Mouse (Mus musculus): Measurements from ENCODE around the gene Slc7a7. TPM values are rescaled to one million over a fixed set of nuclear protein-coding genes. Genes with fewer than 3 reads are reported as not detected.

Gene Slc7a7
- total and polyA plus RNA-seq, 3 experiments: 4.6 to 22.0 (median 5.1) TPM

- TF ChIP-seq EP300 (IDR thresholded peaks at IDR 0.05; ENCODE audit: insufficient read depth, low read depth, low read length): no peak
- TF ChIP-seq CTCF (IDR thresholded peaks at IDR 0.05): no peak
- TF ChIP-seq POLR2A (IDR thresholded peaks at IDR 0.05; ENCODE audit: insufficient read depth, low read depth, low read length): no peak
- Histone ChIP-seq H3K4me1 (ENCODE audit: control insufficient read depth, insufficient read depth, low read length) (no peaks in the 10 kb centered on the region), H3K4me3 (no peak overlapping the region), H3K27me3 (ENCODE audit: control insufficient read depth, insufficient read depth, low read length) (no peaks in the 10 kb centered on the region), H3K36me3 (ENCODE audit: control insufficient read depth, insufficient read depth, low read length) (no peaks in the 10 kb centered on the region), H3K27ac (no peak overlapping the region), H3K79me2 (replicated peaks; ENCODE audit: control insufficient read depth, insufficient read depth, low read length) (no peaks in the 10 kb centered on the region), H3K9ac (ENCODE audit: low read depth, low read length) (no peak overlapping the region)
- intact Hi-C loops (cut with DNase I): no loop called here
- WGBS: 72% methylated on average over 3 of the region's 3 CpGs
- DNase-seq: no peak
Measured at GRCm38 (mm10) chr14:54401723-54402122, 15.9 kb downstream of the Slc7a7 start.

- Histone ChIP-seq H3K9ac (ENCODE audit: low read depth, low read length) (no peak overlapping the region), H3K36me3 (ENCODE audit: control insufficient read depth, insufficient read depth, low read length) (no peaks in the 10 kb centered on the region), H3K27ac (no peak overlapping the region; the same call in 1 of the 2 replicates), H3K4me3 (no peak overlapping the region), H3K27me3 (ENCODE audit: control insufficient read depth, insufficient read depth, low read length) (no peaks in the 10 kb centered on the region), H3K4me1 (ENCODE audit: control insufficient read depth, insufficient read depth, low read length) (no peaks in the 10 kb centered on the region), H3K79me2 (replicated peaks; ENCODE audit: control insufficient read depth, insufficient read depth, low read length) (no peaks in the 10 kb centered on the region)
- WGBS: 57% methylated on average over 8 of the region's 8 CpGs
- no peak for DNase-seq
- intact Hi-C loops (cut with DNase I): no loop called here
- TF ChIP-seq CTCF (IDR thresholded peaks at IDR 0.05): no peak
- TF ChIP-seq EP300 (IDR thresholded peaks at IDR 0.05; ENCODE audit: insufficient read depth, low read depth, low read length): no peak
- TF ChIP-seq POLR2A (IDR thresholded peaks at IDR 0.05; ENCODE audit: insufficient read depth, low read depth, low read length): no peak
Measured at GRCm38 (mm10) chr14:54398921-54399382, 18.6 kb downstream of the Slc7a7 start.

GRCm38 (mm10) chr14:54398528-54398916 is 19.1 kb downstream of the Slc7a7 start:
- Histone ChIP-seq H3K27me3 (ENCODE audit: control insufficient read depth, insufficient read depth, low read length) (no peaks in the 10 kb centered on the region), H3K9ac (ENCODE audit: low read depth, low read length) (no peak overlapping the region), H3K36me3 (ENCODE audit: control insufficient read depth, insufficient read depth, low read length) (no peaks in the 10 kb centered on the region), H3K79me2 (replicated peaks; ENCODE audit: control insufficient read depth, insufficient read depth, low read length) (no peaks in the 10 kb centered on the region), H3K27ac (no peak overlapping the region; the same call in 1 of the 2 replicates), H3K4me1 (ENCODE audit: control insufficient read depth, insufficient read depth, low read length) (no peaks in the 10 kb centered on the region), H3K4me3 (no peak overlapping the region)
- DNase-seq: no peak
- no peak for TF ChIP-seq CTCF (IDR thresholded peaks at IDR 0.05)
- TF ChIP-seq POLR2A (IDR thresholded peaks at IDR 0.05; ENCODE audit: insufficient read depth, low read depth, low read length): no peak
- TF ChIP-seq EP300 (IDR thresholded peaks at IDR 0.05; ENCODE audit: insufficient read depth, low read depth, low read length): no peak
- intact Hi-C loops (cut with DNase I): no loop called here
- 61% methylated on average over 7 of the region's 7 CpGs for WGBS

- H3K27me3 ChIP-seq (ENCODE audit: control insufficient read depth, insufficient read depth, low read length): no peaks in the 10 kb centered on the region
- H3K36me3 ChIP-seq (ENCODE audit: control insufficient read depth, insufficient read depth, low read length): no peaks in the 10 kb centered on the region
- TF ChIP-seq CTCF (IDR thresholded peaks at IDR 0.05) (no peak), EP300 (IDR thresholded peaks at IDR 0.05; ENCODE audit: insufficient read depth, low read depth, low read length) (no peak), POLR2A (IDR thresholded peaks at IDR 0.05; ENCODE audit: insufficient read depth, low read depth, low read length) (no peak)
- H3K79me2 ChIP-seq (replicated peaks; ENCODE audit: control insufficient read depth, insufficient read depth, low read length): no peaks in the 10 kb centered on the region
- WGBS: 76% methylated on average over 7 of the region's 7 CpGs
- DNase-seq: peak in 1 of 2 experiments; percentile 21
- no peaks in the 10 kb centered on the region for H3K4me1 ChIP-seq (ENCODE audit: control insufficient read depth, insufficient read depth, low read length)
- no peak overlapping the region for H3K27ac ChIP-seq
- H3K9ac ChIP-seq (ENCODE audit: low read depth, low read length): no peak overlapping the region
- intact Hi-C loops (cut with DNase I): no loop called here
- no peak overlapping the region for H3K4me3 ChIP-seq
Measured at GRCm38 (mm10) chr14:54397872-54398527, 19.6 kb downstream of the Slc7a7 start.

- intact Hi-C loops (cut with DNase I): no loop called here
- H3K9ac ChIP-seq (ENCODE audit: low read depth, low read length): no peak overlapping the region
- H3K27me3 ChIP-seq (ENCODE audit: control insufficient read depth, insufficient read depth, low read length): no peaks in the 10 kb centered on the region
- no peak for TF ChIP-seq POLR2A (IDR thresholded peaks at IDR 0.05; ENCODE audit: insufficient read depth, low read depth, low read length)
- TF ChIP-seq CTCF (IDR thresholded peaks at IDR 0.05): no peak
- TF ChIP-seq EP300 (IDR thresholded peaks at IDR 0.05; ENCODE audit: insufficient read depth, low read depth, low read length): no peak
- no peak for DNase-seq
- no peak overlapping the region for H3K27ac ChIP-seq
- no peak overlapping the region for H3K4me3 ChIP-seq
- WGBS: 32% methylated on average over 7 of the region's 7 CpGs
- H3K36me3 ChIP-seq (ENCODE audit: control insufficient read depth, insufficient read depth, low read length): no peaks in the 10 kb centered on the region
- no peaks in the 10 kb centered on the region for H3K4me1 ChIP-seq (ENCODE audit: control insufficient read depth, insufficient read depth, low read length)
- no peaks in the 10 kb centered on the region for H3K79me2 ChIP-seq (replicated peaks; ENCODE audit: control insufficient read depth, insufficient read depth, low read length)
Measured at GRCm38 (mm10) chr14:54396685-54397084, 20.9 kb downstream of the Slc7a7 start.

- Histone ChIP-seq H3K36me3 (ENCODE audit: control insufficient read depth, insufficient read depth, low read length) (no peaks in the 10 kb centered on the region), H3K9ac (ENCODE audit: low read depth, low read length) (no peak overlapping the region), H3K79me2 (replicated peaks; ENCODE audit: control insufficient read depth, insufficient read depth, low read length) (no peaks in the 10 kb centered on the region), H3K4me1 (ENCODE audit: control insufficient read depth, insufficient read depth, low read length) (no peaks in the 10 kb centered on the region), H3K4me3 (no peak overlapping the region), H3K27ac (no peak overlapping the region), H3K27me3 (ENCODE audit: control insufficient read depth, insufficient read depth, low read length) (no peaks in the 10 kb centered on the region)
- TF ChIP-seq POLR2A (IDR thresholded peaks at IDR 0.05; ENCODE audit: insufficient read depth, low read depth, low read length): no peak
- TF ChIP-seq EP300 (IDR thresholded peaks at IDR 0.05; ENCODE audit: insufficient read depth, low read depth, low read length): no peak
- TF ChIP-seq CTCF (IDR thresholded peaks at IDR 0.05): no peak
- intact Hi-C loops (cut with DNase I): no loop called here
- DNase-seq: no peak
Measured at GRCm38 (mm10) chr14:54394309-54394708, 23.3 kb downstream of the Slc7a7 start.

Measured in heart, adult 2 months (tissue).